In genomic region chrX:44367280-44367645, GRCm38 (mm10) we compare ENCODE assay signal across 8 mouse cellular contexts. TPM values are rescaled to one million over a fixed set of nuclear protein-coding genes. Genes with fewer than 3 reads are reported as not detected.
DNase-seq lines count a peak whose midpoint lies in the region; ATAC-seq lines count a peak whose summit lies in the region.

No protein-coding gene starts in this region.

- peak overlapping the region; percentile 58 for H3K4me3 ChIP-seq in heart, embryonic 16.5 days (ENCODE audit: low read length)
- H3K4me3 ChIP-seq in embryonic facial prominence, embryonic 11.5 days (ENCODE audit: low read depth, low read length): no peak overlapping the region
- peak overlapping the region; percentile 54 for H3K4me3 ChIP-seq in hindbrain, embryonic 16.5 days (ENCODE audit: low read length)
- H3K4me3 ChIP-seq in midbrain, embryonic 16.5 days (ENCODE audit: low read depth, low read length): peak overlapping the region; percentile 55

- ATAC-seq in heart, embryonic 16.5 days (replicated peaks; ENCODE audit: extremely low read depth, insufficient read depth, low FRiP score): 0 out of 2 replicates have a peak, but pooled peaks have one; percentile 6
- no peak for ATAC-seq in embryonic facial prominence, embryonic 11.5 days (replicated peaks; ENCODE audit: insufficient number of reproducible peaks, low FRiP score, low TSS enrichment, low read depth)
- ATAC-seq in hindbrain, embryonic 16.5 days: peak; percentile 34
- ATAC-seq in midbrain, embryonic 16.5 days: no peak; the same call in 1 of the 2 replicates

- peak overlapping the region; percentile 65 for H3K9ac ChIP-seq in heart, embryonic 16.5 days (ENCODE audit: low read length)
- H3K9ac ChIP-seq in embryonic facial prominence, embryonic 11.5 days (replicated peaks; ENCODE audit: low read length): peak overlapping the region; percentile 53; the same call in 1 of the 2 replicates
- peak overlapping the region; percentile 71 for H3K9ac ChIP-seq in hindbrain, embryonic 16.5 days (ENCODE audit: low read depth, low read length)
- H3K9ac ChIP-seq in midbrain, embryonic 16.5 days (ENCODE audit: low read depth, low read length): peak overlapping the region; percentile 72

- peak overlapping the region; percentile 82 for H3K4me2 ChIP-seq in heart, embryonic 16.5 days (ENCODE audit: low read depth, low read length)
- H3K4me2 ChIP-seq in embryonic facial prominence, embryonic 11.5 days (ENCODE audit: low read depth, low read length): peak overlapping the region; percentile 73
- peak overlapping the region; percentile 67 for H3K4me2 ChIP-seq in hindbrain, embryonic 16.5 days (ENCODE audit: low read length)
- peak overlapping the region; percentile 63 for H3K4me2 ChIP-seq in midbrain, embryonic 16.5 days (ENCODE audit: low read length)

- 61% methylated on average over 14 of the region's 14 CpGs for WGBS in heart, embryonic 16.5 days
- WGBS in embryonic facial prominence, embryonic 11.5 days: 69% methylated on average over 14 of the region's 14 CpGs
- WGBS in hindbrain, embryonic 16.5 days: 73% methylated on average over 14 of the region's 14 CpGs
- WGBS in midbrain, embryonic 16.5 days: 73% methylated on average over 14 of the region's 14 CpGs

- H3K27ac ChIP-seq in heart, embryonic 16.5 days (ENCODE audit: low read length): no peak overlapping the region
- H3K27ac ChIP-seq in embryonic facial prominence, embryonic 11.5 days (replicated peaks; ENCODE audit: low read depth, low read length): no peak overlapping the region
- H3K27ac ChIP-seq in hindbrain, embryonic 16.5 days (ENCODE audit: low read depth, low read length): no peak overlapping the region
- H3K27ac ChIP-seq in midbrain, embryonic 16.5 days (ENCODE audit: low read length): no peak overlapping the region

- no peaks in the 10 kb centered on the region for H3K27me3 ChIP-seq in heart, embryonic 16.5 days (ENCODE audit: control insufficient read depth, insufficient read depth, low read length)
- H3K27me3 ChIP-seq in embryonic facial prominence, embryonic 11.5 days (ENCODE audit: control insufficient read depth, insufficient read depth, low read length): no peaks in the 10 kb centered on the region
- H3K27me3 ChIP-seq in hindbrain, embryonic 16.5 days (replicated peaks; ENCODE audit: control insufficient read depth, insufficient read depth, low read length): no peaks in the 10 kb centered on the region
- H3K27me3 ChIP-seq in midbrain, embryonic 16.5 days (ENCODE audit: control insufficient read depth, insufficient read depth, low read depth, low read length): no peaks in the 10 kb centered on the region

- intact Hi-C loops in heart, postnatal 36 days (cut with DNase I): no loop called here

- no peaks in the 10 kb centered on the region for H3K9me3 ChIP-seq in heart, embryonic 16.5 days (replicated peaks; ENCODE audit: control insufficient read depth, low read length)
- H3K9me3 ChIP-seq in embryonic facial prominence, embryonic 11.5 days (replicated peaks; ENCODE audit: control insufficient read depth, low read length): no peaks in the 10 kb centered on the region
- H3K9me3 ChIP-seq in hindbrain, embryonic 16.5 days (ENCODE audit: control insufficient read depth, low read length): no peaks in the 10 kb centered on the region
- no peaks in the 10 kb centered on the region for H3K9me3 ChIP-seq in midbrain, embryonic 16.5 days (replicated peaks; ENCODE audit: control insufficient read depth, low read length, poor library complexity, severe bottlenecking)

- DNase-seq in heart, postnatal 36 days: no peak
- DNase-seq in embryonic facial prominence, embryonic 11.5 days (ENCODE audit: low spot score): no peak
- DNase-seq in thymus, postnatal 4 days: no peak
- DNase-seq in left cerebral cortex, adult 18-20 months (ENCODE audit: low spot score in 2 of 2): no peak
- DNase-seq in cerebellum, adult 9-11 months: no peak

- no peaks in the 10 kb centered on the region for H3K36me3 ChIP-seq in heart, embryonic 16.5 days (ENCODE audit: control insufficient read depth, insufficient read depth)
- no peaks in the 10 kb centered on the region for H3K36me3 ChIP-seq in embryonic facial prominence, embryonic 11.5 days (replicated peaks; ENCODE audit: control insufficient read depth, insufficient read depth, low read depth, low read length)
- no peaks in the 10 kb centered on the region for H3K36me3 ChIP-seq in hindbrain, embryonic 16.5 days (ENCODE audit: control insufficient read depth, insufficient read depth, low read length)
- H3K36me3 ChIP-seq in midbrain, embryonic 16.5 days (ENCODE audit: control insufficient read depth, insufficient read depth, low read length): no peaks in the 10 kb centered on the region

- H3K4me1 ChIP-seq in heart, embryonic 16.5 days (ENCODE audit: control insufficient read depth, insufficient read depth, low read length): no peaks in the 10 kb centered on the region
- H3K4me1 ChIP-seq in embryonic facial prominence, embryonic 11.5 days (ENCODE audit: control insufficient read depth, insufficient read depth, low read length): no peaks in the 10 kb centered on the region
- no peaks in the 10 kb centered on the region for H3K4me1 ChIP-seq in hindbrain, embryonic 16.5 days (ENCODE audit: control insufficient read depth, insufficient read depth, low read depth, low read length)
- no peaks in the 10 kb centered on the region for H3K4me1 ChIP-seq in midbrain, embryonic 16.5 days (ENCODE audit: control insufficient read depth, insufficient read depth, low read length)

RNA-seq across cellular contexts. Expression of gene Dcaf12l2, which starts 0.9 kb away (rescaled TPM):
- polyA plus RNA-seq in heart, embryonic 16.5 days (2015; fragmentation: Nextera tagmentation; extraction: Ambion mirVana): 0.56 and 0.77 TPM in 2 replicates
- total RNA-seq in heart, postnatal 36 days (2021): under 1 TPM in 1 of 2 experiments, not detected in 1; 0.17 TPM
- 1.1 and 2.1 TPM in 2 replicates for polyA plus RNA-seq in embryonic facial prominence, embryonic 11.5 days (2014; fragmentation: Nextera tagmentation; extraction: Ambion mirVana)
- polyA plus RNA-seq in hindbrain, embryonic 16.5 days (2015; fragmentation: Nextera tagmentation; extraction: Ambion mirVana): 2.1 and 2.2 TPM in 2 replicates
- 2.4 and 2.7 TPM in 2 replicates for polyA plus RNA-seq in midbrain, embryonic 16.5 days (2015; fragmentation: Nextera tagmentation; extraction: Ambion mirVana)
- 1 to 10 TPM; 1.1 to 1.4 TPM for total RNA-seq in left cerebral cortex, adult 18-20 months (2021)

Comparison
In these comparisons a context has a peak if more than half of its experiments do, and no peak if none do; other contexts are left out.
1. ATAC-seq: peak in heart, embryonic 16.5 days (single experiment) and hindbrain, embryonic 16.5 days (single experiment); none in embryonic facial prominence, embryonic 11.5 days (single experiment) and midbrain, embryonic 16.5 days (single experiment).
2. Peak in every context shown above with its lines, with median percentiles within 50 percentile points of each other: H3K4me2 ChIP-seq and H3K9ac ChIP-seq.